Mouse (Mus musculus) cerebellum, adult 2 months (tissue): Measurements from ENCODE around the gene Zbtb20. TPM values are rescaled to one million over a fixed set of nuclear protein-coding genes. Genes with fewer than 3 reads are reported as not detected.

ENCODE experiments used
- DNase-seq, 2 experiments: peaks; one replicate each; pipeline ENCODE4 v3.0.0; 2021
- H3K27ac ChIP-seq: fragments of 200-500 bp; 2 replicates; pipeline ENCODE4 v1.5.1; 2012; ENCODE audit warnings: low read length, control low read depth, inconsistent platforms; ENCODE audit not compliant: insufficient read depth
- H3K27me3 ChIP-seq: fragments of 200-500 bp; 2 replicates; pipeline ENCODE4 v1.6.1; 2012; ENCODE audit warnings: inconsistent platforms, mild to moderate bottlenecking, low read length, moderate library complexity; ENCODE audit not compliant: control insufficient read depth, insufficient read depth
- H3K4me1 ChIP-seq: fragments of 200-500 bp; 2 replicates; pipeline ENCODE4 v1.6.1; 2011; ENCODE audit warnings: low read length; ENCODE audit not compliant: control insufficient read depth, insufficient read depth
- H3K4me3 ChIP-seq: fragments of 200-500 bp; replicated peaks from 2 replicates; pipeline ENCODE3; 2011; ENCODE audit warnings: mild to moderate bottlenecking, low read depth, low read length, control low read depth; ENCODE audit not compliant: insufficient read depth
- CTCF ChIP-seq: fragments of 200-500 bp; IDR thresholded peaks from 2 replicates; pipeline ENCODE4 v1.5.1; 2011; ENCODE audit warnings: low read depth, mild to moderate bottlenecking, control low read depth, low read length, moderate library complexity, borderline replicate concordance; ENCODE audit not compliant: insufficient read depth
- POLR2A ChIP-seq: fragments of 200-500 bp; IDR thresholded peaks from 2 replicates; pipeline ENCODE4 v1.6.1; 2011; ENCODE audit warnings: low read length, control low read depth, borderline replicate concordance; ENCODE audit not compliant: insufficient read depth
- WGBS: fragments of 180-500 bp; shearing (Covaris S2); methylation state at CpG from one replicate; pipeline ENCODE4 v1.1.7; 2018; 5-methylcytosine and 5-hydroxymethylcytosine counted together
- polyA plus RNA-seq: library from polyadenylated mRNA; depleted of rRNA; stranded (reverse); fragments of >200 nt; gene quantifications from 2 replicates; pipeline ENCODE4 v1.2.3, GENCODE M21; 2012

Zbtb20 gene
- polyA plus RNA-seq, 1 experiment: 25.2 TPM

GRCm38 (mm10) chr16:43480532-43480931 is 604.9 kb downstream of the Zbtb20 start:
- Histone ChIP-seq H3K4me3 (no peak overlapping the region), H3K27ac (no peak overlapping the region), H3K27me3 (no peaks in the 10 kb centered on the region), H3K4me1 (no peaks in the 10 kb centered on the region)
- TF ChIP-seq POLR2A: no peak
- TF ChIP-seq CTCF: no peak
- no peak for DNase-seq
- 84% methylated on average over 6 of the region's 6 CpGs for WGBS

GRCm38 (mm10) chr16:43482125-43482524 is 606.4 kb downstream of the Zbtb20 start:
- DNase-seq: no peak
- 65% methylated on average over 3 of the region's 3 CpGs for WGBS

GRCm38 (mm10) chr16:43482738-43483137 is 607.1 kb downstream of the Zbtb20 start:
- DNase-seq: no peak
- TF ChIP-seq POLR2A: no peak
- TF ChIP-seq CTCF: no peak
- H3K4me1 ChIP-seq: no peaks in the 10 kb centered on the region
- 93% methylated on average over 2 of the region's 2 CpGs for WGBS
- no peak overlapping the region for H3K27ac ChIP-seq
- H3K27me3 ChIP-seq: no peaks in the 10 kb centered on the region
- H3K4me3 ChIP-seq: no peak overlapping the region

More at GRCm38 (mm10) chr16:43482125-43482524, 606.4 kb downstream of the Zbtb20 start:
- TF ChIP-seq POLR2A (no peak), CTCF (no peak)
- no peaks in the 10 kb centered on the region for H3K27me3 ChIP-seq
- H3K4me3 ChIP-seq: no peak overlapping the region
- H3K27ac ChIP-seq: no peak overlapping the region
- no peaks in the 10 kb centered on the region for H3K4me1 ChIP-seq

- WGBS: 94% methylated on average over 4 of the region's 4 CpGs
- Histone ChIP-seq H3K4me3 (no peak overlapping the region), H3K27me3 (no peaks in the 10 kb centered on the region), H3K4me1 (no peaks in the 10 kb centered on the region), H3K27ac (no peak overlapping the region)
- DNase-seq: no peak
- TF ChIP-seq CTCF: no peak
- TF ChIP-seq POLR2A: no peak
Observed at GRCm38 (mm10) chr16:43484400-43484799, 608.7 kb downstream of the Zbtb20 start.

GRCm38 (mm10) chr16:43489362-43489761 is 613.7 kb downstream of the Zbtb20 start:
- WGBS: 61% methylated on average over 3 of the region's 3 CpGs
- TF ChIP-seq POLR2A (no peak), CTCF (no peak)
- DNase-seq: no peak
- no peaks in the 10 kb centered on the region for H3K27me3 ChIP-seq
- H3K4me3 ChIP-seq: no peak overlapping the region
- H3K4me1 ChIP-seq: no peaks in the 10 kb centered on the region
- H3K27ac ChIP-seq: no peak overlapping the region

GRCm38 (mm10) chr16:43489984-43490383 is 614.3 kb downstream of the Zbtb20 start:
- no peak overlapping the region for H3K27ac ChIP-seq

GRCm38 (mm10) chr16:43492863-43493262 is 617.2 kb downstream of the Zbtb20 start:
- 97% methylated on average over 1 of the region's 1 CpGs for WGBS
- no peak for DNase-seq
- TF ChIP-seq POLR2A: no peak
- no peak for TF ChIP-seq CTCF
- no peak overlapping the region for H3K4me3 ChIP-seq
- H3K27me3 ChIP-seq: no peaks in the 10 kb centered on the region
- no peaks in the 10 kb centered on the region for H3K4me1 ChIP-seq
- H3K27ac ChIP-seq: no peak overlapping the region

More at GRCm38 (mm10) chr16:43489984-43490383, 614.3 kb downstream of the Zbtb20 start:
- 70% methylated on average over 12 of the region's 12 CpGs for WGBS
- H3K4me3 ChIP-seq: no peak overlapping the region
- DNase-seq: no peak
- no peak for TF ChIP-seq POLR2A
- no peak for TF ChIP-seq CTCF
- H3K4me1 ChIP-seq: no peaks in the 10 kb centered on the region
- no peaks in the 10 kb centered on the region for H3K27me3 ChIP-seq

GRCm38 (mm10) chr16:43493596-43494385 is 618.1 kb downstream of the Zbtb20 start:
- Histone ChIP-seq H3K4me3 (no peak overlapping the region), H3K4me1 (no peaks in the 10 kb centered on the region), H3K27ac (no peak overlapping the region), H3K27me3 (no peaks in the 10 kb centered on the region)
- 87% methylated on average over 5 of the region's 5 CpGs for WGBS
- DNase-seq: no peak
- TF ChIP-seq POLR2A: no peak
- TF ChIP-seq CTCF: no peak
